Mouse (Mus musculus): ENCODE data around the gene Cdc42ep3. TPM values are rescaled to one million over a fixed set of nuclear protein-coding genes. Genes with fewer than 3 reads are reported as not detected.

Cdc42ep3 gene
- polyA plus RNA-seq, 1 experiment: 36.1 TPM

DNA sequence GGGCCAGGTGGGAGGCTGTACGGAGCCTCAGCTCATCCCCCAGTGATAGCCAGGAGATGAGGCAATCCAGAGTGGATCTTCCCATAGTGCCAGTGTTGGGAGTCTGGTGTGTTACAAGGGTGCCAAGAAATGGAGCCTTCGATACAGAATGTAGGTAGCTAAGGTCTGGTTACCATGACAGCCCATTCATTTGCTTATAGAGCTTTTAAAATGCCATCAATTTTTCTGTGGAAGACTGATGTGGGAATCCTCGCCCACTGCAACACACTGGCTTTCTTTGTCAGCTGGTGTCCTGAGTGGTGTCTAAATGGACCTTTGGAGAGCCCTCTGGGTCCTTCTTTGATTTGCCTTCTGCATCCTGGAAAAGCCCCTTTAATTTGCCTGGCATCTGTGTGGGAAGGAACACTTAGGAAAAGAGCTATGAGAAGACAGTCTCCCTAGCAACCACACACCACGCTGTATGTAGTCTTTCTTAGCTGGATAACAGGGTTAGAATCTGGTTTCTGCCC, 28.0 kb downstream of the Cdc42ep3 start:
- no peaks in the 10 kb centered on the region for H3K4me1 ChIP-seq (ENCODE audit: control insufficient read depth, insufficient read depth, low read length)
- no peak overlapping the region for H3K27ac ChIP-seq (ENCODE audit: insufficient read depth, low read depth, low read length)
- no peak for TF ChIP-seq CTCF (IDR thresholded peaks at IDR 0.05; ENCODE audit: low read depth, low read length)
- TF ChIP-seq POLR2A (IDR thresholded peaks at IDR 0.05; ENCODE audit: borderline replicate concordance, low read depth, low read length): no peak
- no peak overlapping the region for H3K4me3 ChIP-seq (ENCODE audit: insufficient read depth, low read length)

DNA sequence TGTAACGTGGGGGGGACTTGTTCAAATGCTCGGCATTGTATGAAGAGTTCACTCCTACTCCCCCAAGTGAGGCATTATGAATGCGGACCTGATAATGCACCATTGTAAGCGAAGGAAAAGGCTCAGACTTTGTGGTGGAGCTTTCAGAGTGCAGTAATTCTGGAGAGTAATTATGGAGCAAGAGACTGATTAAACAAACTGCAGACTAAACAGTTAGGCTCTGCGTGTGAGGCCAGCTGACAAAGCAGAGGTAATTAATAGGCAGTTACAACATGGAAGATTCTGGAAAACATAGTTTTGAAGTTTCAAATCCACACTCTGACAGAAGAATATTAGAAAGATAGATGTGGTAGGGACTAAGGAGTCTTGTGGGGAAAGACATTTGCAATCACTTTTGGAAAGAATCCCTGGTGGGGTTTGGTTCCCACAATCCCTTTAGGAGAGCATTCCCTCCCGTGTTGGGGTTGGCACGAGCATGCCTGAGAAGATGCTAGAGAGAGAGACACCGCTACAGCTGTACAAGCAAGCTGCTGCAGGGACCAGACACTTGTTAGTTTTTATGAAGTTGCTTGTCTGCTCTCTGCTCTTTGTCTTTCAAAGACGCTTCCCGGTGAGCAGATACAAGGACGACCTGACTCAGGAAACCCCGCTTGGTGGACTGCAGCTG, 37.7 kb downstream of the Cdc42ep3 start:
- Histone ChIP-seq H3K4me3 (ENCODE audit: insufficient read depth, low read length) (no peak overlapping the region), H3K27ac (ENCODE audit: insufficient read depth, low read depth, low read length) (no peak overlapping the region), H3K4me1 (ENCODE audit: control insufficient read depth, insufficient read depth, low read length) (no peaks in the 10 kb centered on the region)
- no peak for TF ChIP-seq CTCF (IDR thresholded peaks at IDR 0.05; ENCODE audit: low read depth, low read length)
- no peak for TF ChIP-seq POLR2A (IDR thresholded peaks at IDR 0.05; ENCODE audit: borderline replicate concordance, low read depth, low read length)

DNA sequence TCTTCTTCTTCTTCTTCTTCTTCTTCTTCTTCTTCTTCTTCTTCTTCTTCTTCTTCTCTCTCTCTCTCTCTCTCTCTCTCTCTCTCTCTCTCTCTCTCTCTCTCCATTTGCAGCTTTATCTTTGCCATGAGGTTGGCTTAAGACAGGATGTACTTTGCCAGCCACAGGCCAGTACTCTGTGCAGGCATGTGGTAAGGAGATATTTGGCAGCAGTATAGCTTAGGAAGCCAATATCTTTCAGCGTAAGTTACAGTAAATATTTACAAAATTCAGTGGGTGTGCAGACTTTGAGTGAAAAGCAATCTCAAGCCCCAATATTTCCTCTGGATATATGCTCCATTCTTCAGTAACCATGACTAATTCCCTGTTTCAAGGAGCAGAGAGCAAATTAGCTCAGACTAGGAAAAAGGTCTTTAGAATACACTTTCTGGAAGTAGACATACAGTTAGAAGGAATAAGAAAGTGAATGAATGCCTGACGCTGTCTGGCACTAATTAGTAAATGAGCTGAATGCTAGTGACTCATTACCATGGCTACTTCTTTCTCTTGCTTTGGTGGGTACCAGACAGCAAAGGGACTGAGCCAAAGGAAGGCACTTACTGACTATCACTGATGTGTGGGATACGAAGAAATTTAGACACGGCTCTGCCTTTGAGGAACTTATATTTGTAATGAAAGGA, 39.3 kb downstream of the Cdc42ep3 start:
- no peaks in the 10 kb centered on the region for H3K4me1 ChIP-seq (ENCODE audit: control insufficient read depth, insufficient read depth, low read length)
- no peak overlapping the region for H3K4me3 ChIP-seq (ENCODE audit: insufficient read depth, low read length)
- no peak for TF ChIP-seq POLR2A (IDR thresholded peaks at IDR 0.05; ENCODE audit: borderline replicate concordance, low read depth, low read length)
- no peak for TF ChIP-seq CTCF (IDR thresholded peaks at IDR 0.05; ENCODE audit: low read depth, low read length)
- H3K27ac ChIP-seq (ENCODE audit: insufficient read depth, low read depth, low read length): no peak overlapping the region

DNA sequence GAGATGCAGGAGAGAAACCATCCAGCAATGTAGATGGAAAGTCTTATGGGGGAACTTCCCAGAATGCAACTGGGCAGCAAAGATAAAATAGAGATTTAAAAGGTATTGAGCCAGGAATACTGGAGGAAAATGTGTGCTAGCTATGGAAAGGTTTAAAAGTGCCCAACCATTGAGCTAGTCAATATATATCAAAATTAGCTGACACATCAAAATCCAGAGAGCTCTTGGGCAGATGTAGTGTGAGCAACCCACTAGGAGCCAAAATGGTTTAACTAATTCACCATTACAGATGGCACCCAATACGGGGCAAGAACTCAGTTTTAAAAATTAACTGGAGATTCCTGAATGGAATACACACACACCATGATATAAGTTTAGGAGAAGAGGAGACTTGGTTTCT, 44.4 kb downstream of the Cdc42ep3 start:
- no peak overlapping the region for H3K27ac ChIP-seq (ENCODE audit: insufficient read depth, low read depth, low read length)
- TF ChIP-seq CTCF (IDR thresholded peaks at IDR 0.05; ENCODE audit: low read depth, low read length) (no peak), POLR2A (IDR thresholded peaks at IDR 0.05; ENCODE audit: borderline replicate concordance, low read depth, low read length) (no peak)
- H3K4me1 ChIP-seq (ENCODE audit: control insufficient read depth, insufficient read depth, low read length): no peaks in the 10 kb centered on the region
- H3K4me3 ChIP-seq (ENCODE audit: insufficient read depth, low read length): no peak overlapping the region

- Histone ChIP-seq H3K27ac (ENCODE audit: insufficient read depth, low read depth, low read length) (no peak overlapping the region), H3K4me1 (ENCODE audit: control insufficient read depth, insufficient read depth, low read length) (peaks cover 4% of the 10 kb centered on the region; the same call in 1 of the 2 replicates), H3K4me3 (ENCODE audit: insufficient read depth, low read length) (no peak overlapping the region)
- TF ChIP-seq POLR2A (IDR thresholded peaks at IDR 0.05; ENCODE audit: borderline replicate concordance, low read depth, low read length): no peak
- TF ChIP-seq CTCF (IDR thresholded peaks at IDR 0.05; ENCODE audit: low read depth, low read length): no peak
Measured at GRCm38 (mm10) chr17:79309506-79309905, 45.4 kb downstream of the Cdc42ep3 start.

DNA sequence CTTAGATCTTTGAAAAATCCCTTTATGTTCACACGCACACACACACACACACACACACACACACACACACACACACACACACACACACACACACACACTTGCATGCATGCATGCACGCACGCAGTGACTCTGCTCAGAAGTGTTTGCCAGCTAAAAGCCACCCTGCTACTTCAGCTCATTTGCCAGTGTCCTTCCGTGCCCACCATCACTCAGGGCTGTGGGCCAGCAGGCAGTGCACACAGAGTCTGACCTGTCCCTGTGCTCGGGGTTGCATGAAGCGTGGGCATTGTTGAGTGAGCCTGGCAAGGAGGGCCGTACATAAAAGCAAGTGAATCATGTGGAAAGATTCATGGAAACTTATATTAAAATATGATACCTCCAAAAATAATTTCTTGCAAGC, 49.2 kb downstream of the Cdc42ep3 start:
- Histone ChIP-seq H3K27ac (ENCODE audit: insufficient read depth, low read depth, low read length) (no peak overlapping the region), H3K4me3 (ENCODE audit: insufficient read depth, low read length) (no peak overlapping the region), H3K4me1 (ENCODE audit: control insufficient read depth, insufficient read depth, low read length) (peaks cover 23% of the 10 kb centered on the region)
- TF ChIP-seq CTCF (IDR thresholded peaks at IDR 0.05; ENCODE audit: low read depth, low read length) (no peak), POLR2A (IDR thresholded peaks at IDR 0.05; ENCODE audit: borderline replicate concordance, low read depth, low read length) (no peak)

DNA sequence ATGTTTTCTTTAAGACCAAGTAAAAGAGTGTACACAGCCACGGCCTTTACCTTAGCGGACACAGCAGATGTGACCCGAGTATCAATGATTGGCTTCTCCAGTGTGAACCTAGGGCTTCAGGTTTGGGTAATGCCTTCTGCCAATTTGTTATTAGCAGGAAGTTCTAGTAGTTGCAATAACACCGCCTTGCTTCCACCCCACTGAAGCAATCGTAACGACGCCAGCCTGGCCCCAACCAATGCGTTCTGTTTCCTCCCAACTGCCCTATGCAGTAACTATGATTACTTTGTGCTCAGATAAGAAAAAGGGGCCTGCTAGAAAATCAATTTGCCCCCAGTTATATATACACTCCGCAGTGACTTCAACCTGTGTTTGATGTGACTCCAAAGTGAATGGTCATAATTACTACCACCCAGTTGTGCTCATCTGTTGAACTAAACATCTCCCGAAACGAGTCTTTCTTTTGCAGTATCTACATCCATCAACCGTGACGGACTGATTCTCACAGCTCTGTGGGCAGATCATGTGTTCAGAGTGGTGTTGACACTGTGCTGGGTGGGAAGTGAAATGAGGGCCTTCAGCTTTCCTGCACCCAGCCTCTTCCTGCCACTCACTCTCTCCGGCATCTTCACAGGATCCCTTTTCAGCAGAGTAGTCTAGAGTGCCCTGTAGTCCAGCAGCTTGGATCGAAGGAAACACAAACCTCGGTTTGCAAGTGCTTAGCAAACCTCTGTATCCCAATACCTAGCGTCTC, 51.0 kb downstream of the Cdc42ep3 start:
- H3K4me3 ChIP-seq (ENCODE audit: insufficient read depth, low read length): no peak overlapping the region
- H3K4me1 ChIP-seq (ENCODE audit: control insufficient read depth, insufficient read depth, low read length): peaks cover 31% of the 10 kb centered on the region
- no peak for TF ChIP-seq POLR2A (IDR thresholded peaks at IDR 0.05; ENCODE audit: borderline replicate concordance, low read depth, low read length)
- TF ChIP-seq CTCF (IDR thresholded peaks at IDR 0.05; ENCODE audit: low read depth, low read length): no peak
- no peak overlapping the region for H3K27ac ChIP-seq (ENCODE audit: insufficient read depth, low read depth, low read length)

DNA sequence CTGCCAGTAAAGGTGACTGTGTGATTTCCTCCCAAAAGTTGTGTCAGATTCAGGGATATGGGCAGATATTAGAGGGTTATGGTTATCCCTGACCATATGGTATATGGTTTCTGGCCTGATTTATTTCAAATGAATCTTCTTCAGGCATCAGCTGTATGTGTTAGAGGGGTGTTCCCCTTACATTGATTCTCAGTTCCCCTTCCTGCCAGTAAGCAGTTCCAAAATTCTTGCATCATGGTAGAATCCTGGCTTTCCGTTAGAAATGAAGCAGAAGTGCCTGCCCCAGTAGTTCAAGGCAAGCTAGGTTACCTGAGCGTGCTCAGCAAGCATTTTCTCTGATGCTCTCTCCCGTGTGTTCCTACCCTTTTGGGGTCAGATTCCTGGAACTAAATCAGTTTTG, 51.7 kb downstream of the Cdc42ep3 start:
- H3K4me3 ChIP-seq (ENCODE audit: insufficient read depth, low read length): no peak overlapping the region
- peaks cover 37% of the 10 kb centered on the region for H3K4me1 ChIP-seq (ENCODE audit: control insufficient read depth, insufficient read depth, low read length)
- no peak for TF ChIP-seq CTCF (IDR thresholded peaks at IDR 0.05; ENCODE audit: low read depth, low read length)
- no peak for TF ChIP-seq POLR2A (IDR thresholded peaks at IDR 0.05; ENCODE audit: borderline replicate concordance, low read depth, low read length)
- H3K27ac ChIP-seq (ENCODE audit: insufficient read depth, low read depth, low read length): no peak overlapping the region

DNA sequence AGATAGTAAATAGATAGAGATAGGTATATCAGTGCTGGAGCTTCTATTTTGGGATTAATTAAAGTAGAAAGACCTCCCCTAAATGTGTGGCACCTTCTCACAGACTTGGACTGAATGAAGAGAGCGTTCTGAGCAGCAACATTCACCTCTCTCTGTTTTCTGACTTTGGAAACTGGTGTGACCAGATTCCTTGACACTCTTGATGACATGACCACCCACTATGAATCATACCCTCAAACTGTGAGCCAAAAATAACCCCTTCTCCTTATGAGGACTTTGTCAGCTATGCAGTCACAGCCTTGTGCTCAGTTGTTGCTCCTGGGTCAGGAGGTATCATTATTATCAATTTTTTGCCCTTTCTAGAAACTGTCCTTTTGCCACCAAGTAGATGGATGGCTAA, 55.0 kb downstream of the Cdc42ep3 start:
- H3K4me1 ChIP-seq (ENCODE audit: control insufficient read depth, insufficient read depth, low read length): peaks cover 53% of the 10 kb centered on the region
- H3K27ac ChIP-seq (ENCODE audit: insufficient read depth, low read depth, low read length): peak overlapping the region; percentile 19; the same call in 1 of the 2 replicates
- TF ChIP-seq CTCF (IDR thresholded peaks at IDR 0.05; ENCODE audit: low read depth, low read length): no peak
- no peak for TF ChIP-seq POLR2A (IDR thresholded peaks at IDR 0.05; ENCODE audit: borderline replicate concordance, low read depth, low read length)
- H3K4me3 ChIP-seq (ENCODE audit: insufficient read depth, low read length): no peak overlapping the region

Data from bone marrow macrophage, adult 2 months (primary cell).